Mouse (Mus musculus) midbrain, embryonic 14.5 days (tissue): ENCODE data around the gene Ugt1a7c. TPM values are rescaled to one million over a fixed set of nuclear protein-coding genes. Genes with fewer than 3 reads are reported as not detected.

ENCODE experiments used
- ATAC-seq: fragments of 200-750 bp; cut with Nextera tagmentation; 2 replicates; pipeline ENCODE4 v1.8.0; 2017; ENCODE audit warnings: moderate number of reproducible peaks, moderate library complexity; ENCODE audit not compliant: low FRiP score, low TSS enrichment
- DNase-seq: peaks from one replicate; pipeline ENCODE4 v3.0.0-alpha.2; 2015
- H3K27ac ChIP-seq: fragments of 300-500 bp; sonication (generic); replicated peaks from 2 replicates; pipeline ENCODE4 v1.5.1; 2014; ENCODE audit warnings: mild to moderate bottlenecking, low read depth, low read length, moderate library complexity
- H3K27me3 ChIP-seq: fragments of 300-500 bp; sonication (generic); 2 replicates; pipeline ENCODE4 v1.6.1; 2014; ENCODE audit warnings: low read length, control low read depth, mixed read lengths; ENCODE audit not compliant: control insufficient read depth, insufficient read depth
- H3K36me3 ChIP-seq: fragments of 300-500 bp; sonication (generic); 2 replicates; pipeline ENCODE4 v1.6.1; 2014; ENCODE audit warnings: low read length, control low read depth; ENCODE audit not compliant: control insufficient read depth, insufficient read depth
- H3K4me1 ChIP-seq: fragments of 300-500 bp; sonication (generic); 2 replicates; pipeline ENCODE4 v1.6.1; 2014; ENCODE audit warnings: mild to moderate bottlenecking, antibody characterized with exemption, low read length, control low read depth; ENCODE audit not compliant: control insufficient read depth, insufficient read depth
- H3K4me2 ChIP-seq: fragments of 300-500 bp; sonication (generic); 2 replicates; pipeline ENCODE4 v1.6.1; 2014; ENCODE audit warnings: mild to moderate bottlenecking, low read length, moderate library complexity
- H3K4me3 ChIP-seq: fragments of 300-500 bp; sonication (generic); replicated peaks from 2 replicates; pipeline ENCODE4 v1.5.1; 2014; ENCODE audit warnings: low read depth, low read length
- H3K9ac ChIP-seq: fragments of 300-500 bp; sonication (generic); replicated peaks from 2 replicates; pipeline ENCODE4 v1.6.1; 2014; ENCODE audit warnings: mild to moderate bottlenecking, low read length, moderate library complexity
- H3K9me3 ChIP-seq: fragments of 300-500 bp; sonication (generic); 2 replicates; pipeline ENCODE4 v1.6.1; 2016; ENCODE audit warnings: low read length, control low read depth, mixed read lengths; ENCODE audit not compliant: control insufficient read depth
- WGBS: fragments of 180-500 bp; shearing (Covaris S2); extraction: QIAGEN DNeasy Blood & Tissue Kit; methylation state at CpG from one replicate; pipeline ENCODE4 v1.1.7; 2014; 5-methylcytosine and 5-hydroxymethylcytosine counted together
- polyA plus RNA-seq: library from polyadenylated mRNA; unstranded; fragments of >200 nt; fragmentation: Nextera tagmentation; extraction: Ambion mirVana; gene quantifications from 2 replicates; pipeline ENCODE4 v1.2.1, GENCODE M21; 2014

The Ugt1a7c gene
- polyA plus RNA-seq, 1 experiment from 2014 or later, result 0.99 TPM

DNA sequence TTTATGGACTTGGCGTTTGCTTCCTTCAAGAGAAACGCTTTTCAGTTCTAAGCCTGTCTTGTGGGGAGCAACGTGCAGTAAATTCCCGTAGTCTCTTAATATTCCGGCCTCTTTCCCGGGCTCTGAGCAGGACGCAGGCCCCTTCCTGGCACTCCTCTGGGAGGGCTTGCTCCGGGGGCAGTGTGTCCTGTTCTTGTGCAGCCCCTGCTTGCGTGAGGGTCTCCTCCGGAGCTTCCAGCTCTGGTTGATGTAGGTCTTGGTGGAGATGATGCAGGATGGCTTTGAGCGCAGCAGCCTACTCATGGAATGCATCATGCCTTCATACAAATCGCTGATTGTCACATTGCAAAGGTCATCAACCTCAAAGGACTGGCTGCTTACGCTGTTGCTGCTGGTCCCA lies 171.3 kb downstream of the Ugt1a7c start:
- H3K9me3 ChIP-seq, result no peaks in the 10 kb centered on the region
- 91% methylated on average over 13 of the region's 13 CpGs for WGBS
- no peak for ATAC-seq

DNA sequence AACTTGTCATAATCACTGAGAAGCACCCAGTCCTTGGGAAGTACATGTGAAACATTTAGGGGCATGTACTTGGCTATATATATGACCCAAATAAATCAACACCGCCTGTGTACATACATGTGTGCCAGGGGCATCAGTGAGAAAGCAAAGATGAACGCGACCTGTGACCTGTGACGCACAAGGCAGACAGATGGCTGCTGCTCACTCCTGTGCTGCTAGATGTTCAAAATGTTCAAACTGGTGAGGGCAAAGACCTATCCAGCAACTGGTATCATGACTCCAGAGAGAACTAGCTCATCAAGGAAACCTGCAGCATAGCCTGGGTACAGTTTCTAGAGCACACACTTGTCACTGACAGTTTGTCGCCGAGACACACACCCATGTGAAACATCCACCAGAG lies 172.6 kb downstream of the Ugt1a7c start:
- DNase-seq, result no peak
- no peaks in the 10 kb centered on the region for H3K4me1 ChIP-seq
- no peak overlapping the region for H3K27ac ChIP-seq
- no peaks in the 10 kb centered on the region for H3K27me3 ChIP-seq
- no peak overlapping the region for H3K9ac ChIP-seq
- H3K36me3 ChIP-seq, result peaks cover 86% of the 10 kb centered on the region
- H3K9me3 ChIP-seq, result no peaks in the 10 kb centered on the region
- H3K4me2 ChIP-seq, result no peak overlapping the region
- 97% methylated on average over 6 of the region's 6 CpGs for WGBS
- no peak overlapping the region for H3K4me3 ChIP-seq
- ATAC-seq, result no peak

More for the DNA sequence above, 171.3 kb downstream of the Ugt1a7c start:
- Histone ChIP-seq H3K27ac (no peak overlapping the region), H3K4me2 (no peak overlapping the region), H3K9ac (no peak overlapping the region), H3K27me3 (no peaks in the 10 kb centered on the region), H3K4me1 (no peaks in the 10 kb centered on the region), H3K4me3 (no peak overlapping the region), H3K36me3 (peaks cover 89% of the 10 kb centered on the region)
- DNase-seq, result no peak

- H3K4me2 ChIP-seq, result no peak overlapping the region
- no peaks in the 10 kb centered on the region for H3K4me1 ChIP-seq
- no peak overlapping the region for H3K9ac ChIP-seq
- no peak overlapping the region for H3K27ac ChIP-seq
- no peaks in the 10 kb centered on the region for H3K27me3 ChIP-seq
- H3K4me3 ChIP-seq, result no peak overlapping the region
- WGBS, result 88% methylated on average over 6 of the region's 6 CpGs
- ATAC-seq (no peak), DNase-seq (no peak)
- H3K36me3 ChIP-seq, result peaks cover 85% of the 10 kb centered on the region
- H3K9me3 ChIP-seq, result no peaks in the 10 kb centered on the region
Observed at GRCm38 (mm10) chr1:88268070-88268469, 173.2 kb downstream of the Ugt1a7c start.

Other genes with a start within 250 kb of the Ugt1a7c start
- gene Dgkd, start 241.8 kb upstream of the Ugt1a7c start, polyA plus RNA-seq, result 48.0 and 50.2 TPM in 2 replicates
- gene Usp40, start 86.5 kb upstream of the Ugt1a7c start, polyA plus RNA-seq, result 15.2 and 22.4 TPM in 2 replicates
- not detected in 2 replicates for gene Ugt1a10, start 39.7 kb upstream of the Ugt1a7c start, polyA plus RNA-seq
- not detected in 2 replicates for gene Ugt1a9, start 24.3 kb upstream of the Ugt1a7c start, polyA plus RNA-seq
- gene Ugt1a8, start 7.2 kb upstream of the Ugt1a7c start, polyA plus RNA-seq, result not detected in 2 replicates
- gene Ugt1a6b, start 8.2 kb downstream of the Ugt1a7c start, polyA plus RNA-seq, result 0.13 TPM in 1 of 2 replicates, not detected in the other
- gene Ugt1a6a, start 39.7 kb downstream of the Ugt1a7c start, polyA plus RNA-seq, result 0.58 and 0.72 TPM in 2 replicates
- gene Ugt1a5, start 71.0 kb downstream of the Ugt1a7c start, polyA plus RNA-seq, result not detected in 2 replicates
- not detected in 2 replicates for gene Ugt1a2, start 105.5 kb downstream of the Ugt1a7c start, polyA plus RNA-seq
- gene Dnajb3, start 110.7 kb downstream of the Ugt1a7c start, polyA plus RNA-seq, result 12.9 and 14.2 TPM in 2 replicates
- not detected in 2 replicates for gene Ugt1a1, start 116.9 kb downstream of the Ugt1a7c start, polyA plus RNA-seq
- 0.66 and 1.8 TPM in 2 replicates for gene Mroh2a, start 131.9 kb downstream of the Ugt1a7c start, polyA plus RNA-seq
- gene Hjurp, start 182.6 kb downstream of the Ugt1a7c start, polyA plus RNA-seq, result 52.9 and 80.2 TPM in 2 replicates
- gene Trpm8, start 182.6 kb downstream of the Ugt1a7c start, polyA plus RNA-seq, result 0.14 TPM in 1 of 2 replicates, not detected in the other